In genomic region chr8:117550529-117550928, GRCm38 (mm10) we compare ENCODE assay signal across 27 mouse cellular contexts. TPM values are rescaled to one million over a fixed set of nuclear protein-coding genes. Genes with fewer than 3 reads are reported as not detected.
A peak's percentile ranks its signal among the peaks of the same experiment; 100 is the strongest.
DNase-seq lines count a peak whose midpoint lies in the region; ATAC-seq and TF ChIP-seq lines count a peak whose summit lies in the region.
"Had no signal": no experiment of that assay in that cellular context is flagged by ENCODE, and none has a peak within 500 bp of the region (broad histone marks: within the 10 kb centered on the region; RNA-seq: fewer than 3 reads in every experiment).

No protein-coding gene starts in this region.

- no peak for DNase-seq in left cerebral cortex, adult 2 months (ENCODE audit: extremely low spot score in 1 of 2, low spot score in 2 of 2)
- no peak for DNase-seq in left cerebral cortex, postnatal 36 days (ENCODE audit: low spot score in 2 of 2)
- peak; percentile 53 for DNase-seq in 416B (ENCODE audit: low read depth)
- DNase-seq in CH12.LX (ENCODE audit: extremely low read depth) = no peak
- DNase-seq: adrenal gland, postnatal 25 days; cerebellum, adult 18-20 months; cerebellum, postnatal 10 days; gastrocnemius, postnatal 14 days; heart, adult 11 months; heart, postnatal 4 days; kidney, adult 11 months; kidney, postnatal 25 days; layer of hippocampus, postnatal 36 days; liver; retina, postnatal 1 day; right cerebral cortex, postnatal 14 days had no signal

- H3K36me3 ChIP-seq in CH12.LX (replicated peaks in 1 of 2; ENCODE audit: control insufficient read depth in 1 of 2, insufficient read depth in 1 of 2, low read length in 1 of 2) = peaks cover 19 to 79% of the 10 kb centered on the region in 2 experiments
- no peaks in the 10 kb centered on the region for H3K36me3 ChIP-seq in forebrain, embryonic 12.5 days (replicated peaks)
- H3K36me3 ChIP-seq: embryonic facial prominence, embryonic 10.5 days; embryonic facial prominence, embryonic 15.5 days; G1E; hindbrain, embryonic 13.5 days; liver, embryonic 15.5 days; midbrain, embryonic 12.5 days had no signal

- dilution Hi-C loops in CH12.LX (cut with MboI; ENCODE audit: extremely low pct_ligation_motif_present, extremely low pct_unique_long_range_greater_than_20kb, low sequenced_read_pairs) = no loop called here

- no peak for TF ChIP-seq POLR2A in CH12.LX (IDR thresholded peaks at IDR 0.05; ENCODE audit: low read depth, low read length)

- H3K4me3 ChIP-seq in left cerebral cortex, adult 2 months = no peak overlapping the region
- no peak overlapping the region for H3K4me3 ChIP-seq in CH12.LX (replicated peaks in 1 of 3; ENCODE audit: low read depth in 2 of 3, low read length in 2 of 3, poor library complexity in 1 of 3)
- no peak overlapping the region for H3K4me3 ChIP-seq in forebrain, embryonic 12.5 days (replicated peaks)
- H3K4me3 ChIP-seq: embryonic facial prominence, embryonic 10.5 days; embryonic facial prominence, embryonic 15.5 days; hindbrain, embryonic 13.5 days; liver, embryonic 15.5 days; midbrain, embryonic 12.5 days had no signal

- H3K9me3 ChIP-seq in CH12.LX (replicated peaks; ENCODE audit: low read length) = no peaks in the 10 kb centered on the region
- H3K9me3 ChIP-seq in forebrain, embryonic 12.5 days = no peaks in the 10 kb centered on the region
- H3K9me3 ChIP-seq: embryonic facial prominence, embryonic 10.5 days; embryonic facial prominence, embryonic 15.5 days; hindbrain, embryonic 13.5 days; liver, embryonic 15.5 days; midbrain, embryonic 12.5 days had no signal

- no peak for TF ChIP-seq EP300 in CH12.LX (IDR thresholded peaks at IDR 0.05; ENCODE audit: low read length)

- no peaks in the 10 kb centered on the region for H3K27me3 ChIP-seq in CH12.LX (replicated peaks)
- no peaks in the 10 kb centered on the region for H3K27me3 ChIP-seq in forebrain, embryonic 12.5 days
- H3K27me3 ChIP-seq: embryonic facial prominence, embryonic 15.5 days; hindbrain, embryonic 13.5 days; liver, embryonic 15.5 days; midbrain, embryonic 12.5 days; Patski had no signal

- no peak overlapping the region for H3K4me2 ChIP-seq in CH12.LX (ENCODE audit: insufficient read depth, low read depth, poor library complexity, severe bottlenecking)
- H3K4me2 ChIP-seq in forebrain, embryonic 12.5 days = no peak overlapping the region
- H3K4me2 ChIP-seq: embryonic facial prominence, embryonic 15.5 days; heart, embryonic 11.5 days; hindbrain, embryonic 13.5 days; liver, embryonic 15.5 days; midbrain, embryonic 12.5 days had no signal

- TF ChIP-seq RAD21 in CH12.LX (IDR thresholded peaks at IDR 0.05; ENCODE audit: low read depth, low read length) = peak; percentile 41

- no peak overlapping the region for H3K27ac ChIP-seq in left cerebral cortex, adult 2 months
- no peak overlapping the region for H3K27ac ChIP-seq in CH12.LX (ENCODE audit: insufficient read depth, low read depth)
- H3K27ac ChIP-seq in forebrain, embryonic 12.5 days = no peak overlapping the region
- H3K27ac ChIP-seq: embryonic facial prominence, embryonic 10.5 days; embryonic facial prominence, embryonic 15.5 days; hindbrain, embryonic 13.5 days; liver, embryonic 15.5 days; midbrain, embryonic 12.5 days had no signal

- in situ Hi-C loops in CH12.LX (cut with MboI; ENCODE audit: low pct_ligation_motif_present, low pct_unique_long_range_greater_than_20kb, low sequenced_read_pairs) = no loop called here

- H3K79me2 ChIP-seq in CH12.LX (replicated peaks; ENCODE audit: control insufficient read depth, extremely low read depth, insufficient read depth, poor library complexity, severe bottlenecking) = peaks cover 86% of the 10 kb centered on the region

- intact Hi-C loops in left cerebral cortex, adult 2 months (cut with DNase I) = no loop called here
- intact Hi-C loops in left cerebral cortex, postnatal 36 days (cut with DNase I) = loop anchor here (5.0 kb wide), 1 partner anchor 43 kb away; no protein-coding TSS in a partner anchor

- TF ChIP-seq CTCF in left cerebral cortex, adult 2 months (IDR thresholded peaks at IDR 0.05) = peak; percentile 8; the same call in 1 of the 2 replicates
- TF ChIP-seq CTCF in CH12.LX (conservative IDR thresholded peaks at IDR 0.05 in 1 of 2, IDR thresholded peaks at IDR 0.05 in 1 of 2; ENCODE audit: low read depth in 2 of 2, low read length in 2 of 2) = peak in 1 of 2 experiments; percentile 51; a peak in 2 of 4 replicates

- 96% methylated on average over 5 of the region's 5 CpGs for WGBS in forebrain, embryonic 12.5 days

- ATAC-seq in monocyte, adult 5-6 weeks (replicated peaks; ENCODE audit: insufficient number of reproducible peaks, low FRiP score, low TSS enrichment, poor library complexity, severe bottlenecking) = peak; percentile 46; the same call in 1 of the 2 replicates
- no peak for ATAC-seq in forebrain, embryonic 12.5 days (ENCODE audit: low FRiP score)
- ATAC-seq: forebrain, embryonic 14.5 days; Patski had no signal

- H3K9ac ChIP-seq in CH12.LX (ENCODE audit: insufficient read depth, low read depth) = no peak overlapping the region
- no peak overlapping the region for H3K9ac ChIP-seq in forebrain, embryonic 12.5 days
- H3K9ac ChIP-seq: embryonic facial prominence, embryonic 15.5 days; hindbrain, embryonic 13.5 days; liver, embryonic 15.5 days; midbrain, embryonic 12.5 days had no signal

- H3K4me1 ChIP-seq in CH12.LX (ENCODE audit: control insufficient read depth in 1 of 2, insufficient read depth in 2 of 2) = peaks cover 30 to 52% of the 10 kb centered on the region in 2 experiments
- no peaks in the 10 kb centered on the region for H3K4me1 ChIP-seq in forebrain, embryonic 12.5 days
- H3K4me1 ChIP-seq: embryonic facial prominence, embryonic 10.5 days; embryonic facial prominence, embryonic 15.5 days; hindbrain, embryonic 13.5 days; midbrain, embryonic 12.5 days had no signal

TF ChIP-seq in CH12.LX, 34 proteins besides CTCF, POLR2A, EP300 and RAD21:
- no peak for TF ChIP-seq USF1 (IDR thresholded peaks at IDR 0.05; ENCODE audit: low read depth, low read length)
- peak; percentile 42 for TF ChIP-seq SMC3 (IDR thresholded peaks at IDR 0.05; ENCODE audit: low read depth, low read length)

RNA-seq across cellular contexts. Expression of gene Plcg2, which starts 52.4 kb away (rescaled TPM):
- 1 to 10 TPM; 2.4 to 2.9 TPM for total RNA-seq in left cerebral cortex, adult 2 months (2021)
- total RNA-seq in left cerebral cortex, postnatal 36 days (2021) = 1 to 10 TPM; 2.6 to 2.8 TPM
- total RNA-seq in CH12.LX (2012; rRNA removed) (194 and 205 TPM in 2 replicates), CH12.LX (2014; rRNA removed) (129 and 139 TPM in 2 replicates)
- 177 and 196 TPM in 2 replicates for polyA plus RNA-seq in CH12.LX (2012; ENCODE audit: insufficient read length, low read depth)
- 189 to 215 TPM (median 210 TPM) in 3 replicates for total RNA-seq in monocyte, adult 5-6 weeks (2017)
- polyA plus RNA-seq in forebrain, embryonic 12.5 days (2016; fragmentation: Nextera tagmentation; extraction: Ambion mirVana) = 1.1 and 1.6 TPM in 2 replicates
- total RNA-seq: G1E had no signal
- polyA plus RNA-seq: G1E had no signal

Comparison
In these comparisons a context has a peak if more than half of its experiments do, and no peak if none do; other contexts are left out.
1. RNA of gene Plcg2, which starts 52.4 kb away (total RNA-seq): 129 to 205 TPM in CH12.LX and 189 to 215 TPM in monocyte, adult 5-6 weeks; 2.4 to 2.9 TPM in left cerebral cortex, adult 2 months and 2.6 to 2.8 TPM in left cerebral cortex, postnatal 36 days; every median in the first group is over 10 times any median in the second.